Mouse (Mus musculus) midbrain, embryonic 12.5 days (tissue): ENCODE data around the gene Ccdc6. TPM values are rescaled to one million over a fixed set of nuclear protein-coding genes. Genes with fewer than 3 reads are reported as not detected.
A peak's percentile ranks its signal among the peaks of the same experiment; 100 is the strongest.

ENCODE experiments used
- ATAC-seq: fragments of 200-750 bp; cut with Nextera tagmentation; 2 replicates; pipeline ENCODE4 v1.8.0; 2017; ENCODE audit warnings: low read depth, moderate TSS enrichment, moderate library complexity; ENCODE audit not compliant: low FRiP score
- H3K27ac ChIP-seq: fragments of 300-500 bp; sonication (generic); replicated peaks from 2 replicates; pipeline ENCODE4 v1.5.1; 2016; ENCODE audit warnings: mild to moderate bottlenecking
- H3K27me3 ChIP-seq: fragments of 300-500 bp; sonication (generic); 2 replicates; pipeline ENCODE4 v1.6.1; 2016; ENCODE audit warnings: mild to moderate bottlenecking
- H3K36me3 ChIP-seq: fragments of 300-500 bp; sonication (generic); 2 replicates; pipeline ENCODE4 v1.6.1; 2016
- H3K4me1 ChIP-seq: fragments of 300-500 bp; sonication (generic); 2 replicates; pipeline ENCODE4 v1.6.1; 2016
- H3K4me2 ChIP-seq: fragments of 300-500 bp; sonication (generic); replicated peaks from 2 replicates; pipeline ENCODE4 v1.6.1; 2016; ENCODE audit warnings: mild to moderate bottlenecking, moderate library complexity
- H3K4me3 ChIP-seq: fragments of 300-500 bp; sonication (generic); 2 replicates; pipeline ENCODE4 v1.5.1; 2016; ENCODE audit warnings: mild to moderate bottlenecking
- H3K9ac ChIP-seq: fragments of 300-500 bp; sonication (generic); replicated peaks from 2 replicates; pipeline ENCODE4 v1.6.1; 2016; ENCODE audit warnings: mild to moderate bottlenecking, moderate library complexity
- H3K9me3 ChIP-seq: fragments of 300-500 bp; sonication (generic); 2 replicates; pipeline ENCODE4 v1.6.1; 2016; ENCODE audit warnings: mild to moderate bottlenecking
- WGBS: fragments of 180-500 bp; shearing (Covaris S2); methylation state at CpG from one replicate; pipeline ENCODE4 v1.1.7; 2016; 5-methylcytosine and 5-hydroxymethylcytosine counted together
- polyA plus RNA-seq: library from polyadenylated mRNA; unstranded; fragments of >200 nt; fragmentation: Nextera tagmentation; extraction: Ambion mirVana; gene quantifications from 2 replicates; pipeline ENCODE4 v1.2.1, GENCODE M21; 2016

Ccdc6 gene
- 16.2 and 17.1 TPM in 2 replicates for polyA plus RNA-seq

GRCm38 (mm10) chr10:70096366-70097188 is at the start of gene Ccdc6:
TSS of gene Ccdc6 (plus strand) at chr10:70097121.
- WGBS: under 1% methylated on average over 54 of the region's 77 CpGs

GRCm38 (mm10) chr10:70049771-70050170 is 47.1 kb upstream of the Ccdc6 start:
- Histone ChIP-seq H3K27me3 (no peaks in the 10 kb centered on the region), H3K27ac (no peak overlapping the region), H3K9me3 (peaks cover 2% of the 10 kb centered on the region), H3K9ac (no peak overlapping the region), H3K36me3 (no peaks in the 10 kb centered on the region), H3K4me1 (no peaks in the 10 kb centered on the region), H3K4me3 (no peak overlapping the region), H3K4me2 (no peak overlapping the region)
- ATAC-seq: no peak
- WGBS: 89% methylated on average over 7 of the region's 7 CpGs

More at GRCm38 (mm10) chr10:70096366-70097188, at the start of gene Ccdc6:
- Histone ChIP-seq H3K9me3 (no peaks in the 10 kb centered on the region), H3K27me3 (no peaks in the 10 kb centered on the region), H3K4me3 (peak within 1 kb of the TSS; percentile 95), H3K4me1 (peaks cover 36% of the 10 kb centered on the region), H3K4me2 (peak within 1 kb of the TSS; percentile 88), H3K36me3 (0 out of 2 replicates have a peak, but pooled peaks cover 7% of the 10 kb centered on the region), H3K9ac (peak within 1 kb of the TSS; percentile 94), H3K27ac (peak within 1 kb of the TSS; percentile 82)
- peak; percentile 88 for ATAC-seq

GRCm38 (mm10) chr10:70055291-70055690 is 41.6 kb upstream of the Ccdc6 start:
- no peak overlapping the region for H3K4me3 ChIP-seq
- H3K9ac ChIP-seq: no peak overlapping the region
- no peaks in the 10 kb centered on the region for H3K36me3 ChIP-seq
- 93% methylated on average over 2 of the region's 2 CpGs for WGBS
- ATAC-seq: no peak
- H3K9me3 ChIP-seq: peaks cover 2% of the 10 kb centered on the region
- H3K27ac ChIP-seq: no peak overlapping the region
- no peak overlapping the region for H3K4me2 ChIP-seq
- no peaks in the 10 kb centered on the region for H3K27me3 ChIP-seq
- no peaks in the 10 kb centered on the region for H3K4me1 ChIP-seq

GRCm38 (mm10) chr10:70057064-70057463 is 39.9 kb upstream of the Ccdc6 start:
- Histone ChIP-seq H3K9me3 (peaks cover 2% of the 10 kb centered on the region), H3K27me3 (no peaks in the 10 kb centered on the region), H3K4me1 (no peaks in the 10 kb centered on the region), H3K27ac (no peak overlapping the region), H3K4me2 (no peak overlapping the region), H3K36me3 (no peaks in the 10 kb centered on the region), H3K9ac (no peak overlapping the region), H3K4me3 (no peak overlapping the region)
- no peak for ATAC-seq
- 88% methylated on average over 3 of the region's 3 CpGs for WGBS

- Histone ChIP-seq H3K36me3 (no peaks in the 10 kb centered on the region), H3K4me2 (no peak overlapping the region), H3K9ac (no peak overlapping the region), H3K27ac (no peak overlapping the region), H3K27me3 (no peaks in the 10 kb centered on the region), H3K9me3 (no peaks in the 10 kb centered on the region), H3K4me3 (no peak overlapping the region), H3K4me1 (no peaks in the 10 kb centered on the region)
- ATAC-seq: no peak
- 84% methylated on average over 19 of the region's 19 CpGs for WGBS
These were observed 36.8 kb upstream of the Ccdc6 start for GRCm38 (mm10) chr10:70060021-70060688.

GRCm38 (mm10) chr10:70060689-70061081 is 36.2 kb upstream of the Ccdc6 start:
- Histone ChIP-seq H3K4me3 (no peak overlapping the region), H3K9me3 (no peaks in the 10 kb centered on the region), H3K27me3 (no peaks in the 10 kb centered on the region), H3K36me3 (no peaks in the 10 kb centered on the region), H3K4me2 (no peak overlapping the region), H3K27ac (no peak overlapping the region), H3K9ac (no peak overlapping the region), H3K4me1 (no peaks in the 10 kb centered on the region)
- WGBS: 45% methylated on average over 10 of the region's 10 CpGs
- ATAC-seq: no peak

- Histone ChIP-seq H3K9ac (no peak overlapping the region), H3K27ac (no peak overlapping the region), H3K9me3 (no peaks in the 10 kb centered on the region), H3K27me3 (no peaks in the 10 kb centered on the region), H3K4me2 (no peak overlapping the region), H3K4me1 (no peaks in the 10 kb centered on the region; the same call in 1 of the 2 replicates), H3K36me3 (no peaks in the 10 kb centered on the region), H3K4me3 (no peak overlapping the region)
- ATAC-seq: no peak
- WGBS: 95% methylated on average over 6 of the region's 6 CpGs
These were observed 32.9 kb upstream of the Ccdc6 start for GRCm38 (mm10) chr10:70063881-70064555.

GRCm38 (mm10) chr10:70065191-70065590 is 31.7 kb upstream of the Ccdc6 start:
- Histone ChIP-seq H3K4me2 (no peak overlapping the region), H3K36me3 (no peaks in the 10 kb centered on the region), H3K9ac (no peak overlapping the region), H3K27ac (no peak overlapping the region), H3K27me3 (no peaks in the 10 kb centered on the region), H3K4me3 (no peak overlapping the region), H3K9me3 (no peaks in the 10 kb centered on the region), H3K4me1 (no peaks in the 10 kb centered on the region; the same call in 1 of the 2 replicates)
- 87% methylated on average over 3 of the region's 3 CpGs for WGBS
- no peak for ATAC-seq

- Histone ChIP-seq H3K27me3 (no peaks in the 10 kb centered on the region), H3K4me1 (no peaks in the 10 kb centered on the region; the same call in 1 of the 2 replicates), H3K4me3 (no peak overlapping the region), H3K9me3 (no peaks in the 10 kb centered on the region), H3K4me2 (no peak overlapping the region), H3K27ac (no peak overlapping the region), H3K36me3 (no peaks in the 10 kb centered on the region), H3K9ac (no peak overlapping the region)
- 41% methylated on average over 8 of the region's 8 CpGs for WGBS
- ATAC-seq: 0 out of 2 replicates have a peak, but pooled peaks have one; percentile 38
These were observed 30.3 kb upstream of the Ccdc6 start for GRCm38 (mm10) chr10:70066497-70067168.

GRCm38 (mm10) chr10:70067169-70068115 is 29.5 kb upstream of the Ccdc6 start:
- Histone ChIP-seq H3K4me3 (no peak overlapping the region), H3K9me3 (no peaks in the 10 kb centered on the region), H3K4me1 (no peaks in the 10 kb centered on the region; the same call in 1 of the 2 replicates), H3K27ac (no peak overlapping the region), H3K36me3 (no peaks in the 10 kb centered on the region), H3K27me3 (no peaks in the 10 kb centered on the region), H3K9ac (no peak overlapping the region), H3K4me2 (no peak overlapping the region)
- 67% methylated on average over 6 of the region's 6 CpGs for WGBS
- ATAC-seq: no peak

- Histone ChIP-seq H3K27ac (no peak overlapping the region), H3K27me3 (no peaks in the 10 kb centered on the region), H3K9ac (no peak overlapping the region), H3K4me2 (no peak overlapping the region), H3K36me3 (no peaks in the 10 kb centered on the region), H3K4me3 (no peak overlapping the region), H3K4me1 (no peaks in the 10 kb centered on the region; the same call in 1 of the 2 replicates), H3K9me3 (no peaks in the 10 kb centered on the region)
- no peak for ATAC-seq
- WGBS: 56% methylated on average over 6 of the region's 6 CpGs
These were observed 27.6 kb upstream of the Ccdc6 start for GRCm38 (mm10) chr10:70069321-70069720.
